Mouse (Mus musculus): ENCODE results near the gene Eif3g. TPM values are rescaled to one million over a fixed set of nuclear protein-coding genes. Genes with fewer than 3 reads are reported as not detected.
A peak's percentile ranks its signal among the peaks of the same experiment; 100 is the strongest.

The Eif3g gene
- polyA plus RNA-seq, 1 experiment from 2014 or later: 354 TPM

DNA sequence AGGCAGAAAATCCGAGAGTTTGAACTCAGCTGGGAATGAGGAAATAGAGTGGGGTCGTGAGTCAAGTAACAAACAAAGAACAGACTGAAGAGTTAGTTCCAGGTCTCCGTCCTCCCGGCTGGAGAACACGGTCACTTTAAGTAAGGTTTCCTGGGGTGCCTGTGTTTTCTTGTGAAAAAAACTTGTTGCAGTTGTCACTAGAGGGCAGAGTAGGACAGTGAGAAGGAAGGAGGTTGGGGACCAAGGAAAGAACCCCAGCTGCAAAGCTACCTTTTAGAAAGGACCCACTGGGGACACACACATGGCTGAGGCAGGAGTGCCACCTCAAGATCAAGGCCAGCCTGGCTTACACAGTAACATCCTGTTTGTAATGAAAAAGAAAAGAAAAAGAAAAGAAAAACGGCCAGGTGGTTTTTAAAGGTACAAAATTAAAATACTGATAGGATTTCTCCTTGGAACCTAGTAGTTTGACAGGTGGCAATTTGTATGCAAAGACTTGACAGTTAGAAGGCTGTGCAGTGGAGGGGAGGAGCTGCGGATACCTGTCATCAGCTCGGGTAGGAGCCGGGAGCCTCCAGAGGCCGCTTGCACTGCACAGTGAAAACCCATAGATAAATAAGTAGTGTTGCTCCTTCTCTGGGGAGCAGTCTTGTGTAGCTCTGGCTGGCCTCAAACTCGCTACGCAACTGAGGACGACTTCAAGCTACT lies 3.2 kb upstream of the Eif3g start:
- peaks cover 12% of the 10 kb centered on the region for H3K36me3 ChIP-seq (ENCODE audit: control insufficient read depth, insufficient read depth, low read length)
- peaks cover 9% of the 10 kb centered on the region for H3K4me1 ChIP-seq (ENCODE audit: control insufficient read depth, insufficient read depth, low read length)
- H3K27me3 ChIP-seq (ENCODE audit: control insufficient read depth, insufficient read depth, low read length): no peaks in the 10 kb centered on the region
- H3K27ac ChIP-seq (ENCODE audit: low read depth, low read length): no peak overlapping the region
- no peak overlapping the region for H3K9ac ChIP-seq (ENCODE audit: low read length)
- 16% methylated on average over 13 of the region's 13 CpGs for WGBS
- ATAC-seq (ENCODE audit: low FRiP score) (no peak), DNase-seq (ENCODE audit: low spot score, missing footprints) (no peak)
- no peak overlapping the region for H3K4me3 ChIP-seq (ENCODE audit: low read depth, low read length)
- H3K9me3 ChIP-seq (ENCODE audit: control insufficient read depth, low read length): no peaks in the 10 kb centered on the region
- H3K4me2 ChIP-seq: no peak overlapping the region

GRCm38 (mm10) chr9:20897736-20898510 lies 500 bp downstream of the Eif3g start:
- no peak for DNase-seq (ENCODE audit: low spot score, missing footprints)
- ATAC-seq (ENCODE audit: low FRiP score): peak; percentile 70
- H3K9me3 ChIP-seq (ENCODE audit: control insufficient read depth, low read length): no peaks in the 10 kb centered on the region
- peak overlapping the region; percentile 86 for H3K4me2 ChIP-seq
- 4% methylated on average over 31 of the region's 39 CpGs for WGBS
- H3K27ac ChIP-seq (ENCODE audit: low read depth, low read length): no peak overlapping the region
- peak overlapping the region; percentile 85 for H3K4me3 ChIP-seq (ENCODE audit: low read depth, low read length)
- no peaks in the 10 kb centered on the region for H3K27me3 ChIP-seq (ENCODE audit: control insufficient read depth, insufficient read depth, low read length)
- H3K9ac ChIP-seq (ENCODE audit: low read length): peak overlapping the region; percentile 95
- peaks cover 9% of the 10 kb centered on the region for H3K4me1 ChIP-seq (ENCODE audit: control insufficient read depth, insufficient read depth, low read length)
- H3K36me3 ChIP-seq (ENCODE audit: control insufficient read depth, insufficient read depth, low read length): peaks cover 25% of the 10 kb centered on the region

DNA sequence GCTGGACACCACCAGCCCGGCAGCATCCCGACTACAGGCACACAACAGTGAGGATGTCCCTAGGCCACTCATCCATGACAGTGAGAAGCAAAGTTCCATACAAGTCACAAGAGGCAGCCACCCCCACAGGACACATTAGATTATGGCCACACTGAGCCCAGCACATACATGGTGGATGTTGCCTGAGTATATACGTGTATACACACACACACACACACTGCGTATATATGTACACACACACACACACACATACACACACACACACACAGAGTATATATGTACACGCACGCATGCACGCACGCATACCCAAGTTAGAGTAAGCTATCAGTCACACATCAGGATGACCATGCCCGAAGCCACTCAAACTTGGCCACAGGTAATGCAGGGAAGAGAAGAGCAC lies 3.0 kb downstream of the Eif3g start:
- Histone ChIP-seq H3K27ac (ENCODE audit: low read depth, low read length) (no peak overlapping the region), H3K4me2 (no peak overlapping the region), H3K4me1 (ENCODE audit: control insufficient read depth, insufficient read depth, low read length) (peaks cover 9% of the 10 kb centered on the region), H3K4me3 (ENCODE audit: low read depth, low read length) (no peak overlapping the region), H3K9ac (ENCODE audit: low read length) (no peak overlapping the region; the same call in 1 of the 2 replicates), H3K27me3 (ENCODE audit: control insufficient read depth, insufficient read depth, low read length) (no peaks in the 10 kb centered on the region), H3K9me3 (ENCODE audit: control insufficient read depth, low read length) (no peaks in the 10 kb centered on the region), H3K36me3 (ENCODE audit: control insufficient read depth, insufficient read depth, low read length) (peaks cover 39% of the 10 kb centered on the region)
- ATAC-seq (ENCODE audit: low FRiP score) (no peak), DNase-seq (ENCODE audit: low spot score, missing footprints) (no peak)
- WGBS: 94% methylated on average over 9 of the region's 9 CpGs

- Histone ChIP-seq H3K9ac (ENCODE audit: low read length) (no peak overlapping the region), H3K36me3 (ENCODE audit: control insufficient read depth, insufficient read depth, low read length) (peaks cover 43% of the 10 kb centered on the region), H3K4me2 (no peak overlapping the region), H3K9me3 (ENCODE audit: control insufficient read depth, low read length) (no peaks in the 10 kb centered on the region), H3K4me3 (ENCODE audit: low read depth, low read length) (no peak overlapping the region), H3K27me3 (ENCODE audit: control insufficient read depth, insufficient read depth, low read length) (no peaks in the 10 kb centered on the region), H3K4me1 (ENCODE audit: control insufficient read depth, insufficient read depth, low read length) (peaks cover 9% of the 10 kb centered on the region), H3K27ac (ENCODE audit: low read depth, low read length) (no peak overlapping the region)
- DNase-seq (ENCODE audit: low spot score, missing footprints): no peak
- no peak for ATAC-seq (ENCODE audit: low FRiP score)
- WGBS: 94% methylated on average over 15 of the region's 15 CpGs
Measured at GRCm38 (mm10) chr9:20894629-20895028, 3.8 kb downstream of the Eif3g start.

GRCm38 (mm10) chr9:20893590-20894343 lies 4.7 kb downstream of the Eif3g start:
- 88% methylated on average over 13 of the region's 13 CpGs for WGBS
- Histone ChIP-seq H3K9ac (ENCODE audit: low read length) (no peak overlapping the region), H3K4me1 (ENCODE audit: control insufficient read depth, insufficient read depth, low read length) (peaks cover 12% of the 10 kb centered on the region), H3K27me3 (ENCODE audit: control insufficient read depth, insufficient read depth, low read length) (no peaks in the 10 kb centered on the region), H3K27ac (ENCODE audit: low read depth, low read length) (no peak overlapping the region), H3K4me2 (no peak overlapping the region), H3K4me3 (ENCODE audit: low read depth, low read length) (no peak overlapping the region), H3K36me3 (ENCODE audit: control insufficient read depth, insufficient read depth, low read length) (peaks cover 45% of the 10 kb centered on the region), H3K9me3 (ENCODE audit: control insufficient read depth, low read length) (no peaks in the 10 kb centered on the region)
- no peak for DNase-seq (ENCODE audit: low spot score, missing footprints)
- ATAC-seq (ENCODE audit: low FRiP score): no peak

- Histone ChIP-seq H3K4me2 (no peak overlapping the region), H3K4me1 (ENCODE audit: control insufficient read depth, insufficient read depth, low read length) (peaks cover 12% of the 10 kb centered on the region), H3K4me3 (ENCODE audit: low read depth, low read length) (no peak overlapping the region), H3K9ac (ENCODE audit: low read length) (no peak overlapping the region), H3K36me3 (ENCODE audit: control insufficient read depth, insufficient read depth, low read length) (peaks cover 45% of the 10 kb centered on the region), H3K9me3 (ENCODE audit: control insufficient read depth, low read length) (no peaks in the 10 kb centered on the region), H3K27ac (ENCODE audit: low read depth, low read length) (no peak overlapping the region), H3K27me3 (ENCODE audit: control insufficient read depth, insufficient read depth, low read length) (no peaks in the 10 kb centered on the region)
- DNase-seq (ENCODE audit: low spot score, missing footprints) (no peak), ATAC-seq (ENCODE audit: low FRiP score) (no peak)
- WGBS: 65% methylated on average over 5 of the region's 5 CpGs
Measured at GRCm38 (mm10) chr9:20893069-20893468, 5.4 kb downstream of the Eif3g start.

GRCm38 (mm10) chr9:20892104-20892653 lies 6.2 kb downstream of the Eif3g start:
- no peak overlapping the region for H3K27ac ChIP-seq (ENCODE audit: low read depth, low read length)
- peaks cover 5% of the 10 kb centered on the region for H3K4me1 ChIP-seq (ENCODE audit: control insufficient read depth, insufficient read depth, low read length)
- no peaks in the 10 kb centered on the region for H3K9me3 ChIP-seq (ENCODE audit: control insufficient read depth, low read length)
- peaks cover 45% of the 10 kb centered on the region for H3K36me3 ChIP-seq (ENCODE audit: control insufficient read depth, insufficient read depth, low read length)
- 85% methylated on average over 5 of the region's 5 CpGs for WGBS
- H3K4me2 ChIP-seq: no peak overlapping the region
- H3K27me3 ChIP-seq (ENCODE audit: control insufficient read depth, insufficient read depth, low read length): no peaks in the 10 kb centered on the region
- no peak for DNase-seq (ENCODE audit: low spot score, missing footprints)
- no peak overlapping the region for H3K9ac ChIP-seq (ENCODE audit: low read length)
- no peak for ATAC-seq (ENCODE audit: low FRiP score)
- no peak overlapping the region for H3K4me3 ChIP-seq (ENCODE audit: low read depth, low read length)

DNA sequence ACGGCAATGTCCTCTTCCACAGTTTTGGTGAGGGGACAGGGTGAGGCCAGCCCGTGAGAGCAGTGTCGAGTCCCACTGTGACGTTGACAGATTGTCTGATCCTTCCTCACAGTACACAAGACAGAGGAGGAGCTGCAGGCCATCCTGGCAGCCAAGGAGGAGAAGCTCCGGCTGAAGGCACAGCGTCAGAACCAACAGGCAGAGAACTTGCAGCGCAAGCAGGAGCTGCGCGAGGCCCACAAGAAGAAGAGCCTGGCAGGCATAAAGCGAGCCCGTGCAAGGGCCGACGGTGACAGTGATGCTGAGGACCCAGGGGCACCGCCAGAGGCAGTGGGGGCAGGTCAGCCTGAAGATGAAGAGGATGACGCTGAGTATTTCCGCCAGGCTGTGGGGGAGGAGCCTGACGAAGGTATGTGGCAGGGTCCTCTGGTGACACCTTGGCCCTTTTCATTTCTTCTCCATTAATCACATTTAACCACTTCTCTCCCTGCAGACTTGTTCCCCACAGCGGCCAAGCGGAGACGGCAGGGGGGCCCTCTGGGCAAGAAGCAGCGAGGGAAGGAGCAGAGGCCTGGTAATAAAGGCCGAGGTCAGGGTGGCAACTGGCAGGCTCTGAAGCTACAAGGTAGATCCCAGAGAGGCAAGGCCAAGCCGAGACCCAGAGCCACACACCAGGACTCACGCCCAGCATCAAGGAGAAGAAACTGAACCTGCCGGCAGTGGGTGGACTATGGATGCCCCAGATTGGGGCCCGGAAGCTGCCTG lies 6.9 kb downstream of the Eif3g start:
- ATAC-seq (ENCODE audit: low FRiP score) (no peak), DNase-seq (ENCODE audit: low spot score, missing footprints) (no peak)
- Histone ChIP-seq H3K9ac (ENCODE audit: low read length) (no peak overlapping the region), H3K4me3 (ENCODE audit: low read depth, low read length) (no peak overlapping the region), H3K4me2 (no peak overlapping the region), H3K4me1 (ENCODE audit: control insufficient read depth, insufficient read depth, low read length) (peaks cover 4% of the 10 kb centered on the region; the same call in 1 of the 2 replicates), H3K36me3 (ENCODE audit: control insufficient read depth, insufficient read depth, low read length) (peaks cover 45% of the 10 kb centered on the region), H3K27me3 (ENCODE audit: control insufficient read depth, insufficient read depth, low read length) (no peaks in the 10 kb centered on the region), H3K9me3 (ENCODE audit: control insufficient read depth, low read length) (no peaks in the 10 kb centered on the region), H3K27ac (ENCODE audit: low read depth, low read length) (no peak overlapping the region)
- 86% methylated on average over 26 of the region's 26 CpGs for WGBS
